Mouse (Mus musculus) urinary bladder, postnatal 10 days (tissue): ENCODE measurements around the gene Fgfr2.
A peak's percentile ranks its signal among the peaks of the same experiment; 100 is the strongest.

Experiments
- DNase-seq: peaks from one replicate; pipeline ENCODE4 v3.0.0; 2022; ENCODE audit warnings: low spot score

Gene Fgfr2

GRCm38 (mm10) chr7:132931560-132932351 is 191.4 kb downstream of the Fgfr2 start:
- peak; percentile 12 for DNase-seq

GRCm38 (mm10) chr7:132930850-132931559 is 192.1 kb downstream of the Fgfr2 start, which contains the start of gene Zranb1:
Gene Zranb1, plus strand, starts transcription at chr7:132931142.
- peak; percentile 93 for DNase-seq

- no peak for DNase-seq
These were observed 193.1 kb downstream of the Fgfr2 start for GRCm38 (mm10) chr7:132930055-132930454.

- no peak for DNase-seq
These were observed 195.9 kb downstream of the Fgfr2 start for GRCm38 (mm10) chr7:132927201-132927600.

- no peak for DNase-seq
These were observed 197.9 kb downstream of the Fgfr2 start for GRCm38 (mm10) chr7:132925227-132925626.

GRCm38 (mm10) chr7:132921971-132922370 is 201.2 kb downstream of the Fgfr2 start:
- DNase-seq, result no peak

- DNase-seq, result no peak
These were observed 219.4 kb downstream of the Fgfr2 start for GRCm38 (mm10) chr7:132903796-132904195.

GRCm38 (mm10) chr7:132900826-132901531 is 222.2 kb downstream of the Fgfr2 start:
- DNase-seq, result no peak

- no peak for DNase-seq
These were observed 224.9 kb downstream of the Fgfr2 start for GRCm38 (mm10) chr7:132898234-132898633.

- no peak for DNase-seq
These were observed 225.9 kb downstream of the Fgfr2 start for GRCm38 (mm10) chr7:132897258-132897657.

- no peak for DNase-seq
These were observed 226.8 kb downstream of the Fgfr2 start for GRCm38 (mm10) chr7:132896206-132896815.

GRCm38 (mm10) chr7:132894841-132895555 is 228.2 kb downstream of the Fgfr2 start:
- DNase-seq, result no peak

- DNase-seq, result no peak
These were observed 229.8 kb downstream of the Fgfr2 start for GRCm38 (mm10) chr7:132893336-132893735.

GRCm38 (mm10) chr7:132892806-132893205 is 230.3 kb downstream of the Fgfr2 start:
- DNase-seq, result no peak

- no peak for DNase-seq
These were observed 230.9 kb downstream of the Fgfr2 start for GRCm38 (mm10) chr7:132892311-132892661.

- no peak for DNase-seq
These were observed 231.4 kb downstream of the Fgfr2 start for GRCm38 (mm10) chr7:132891561-132892310.

- no peak for DNase-seq
These were observed 232.9 kb downstream of the Fgfr2 start for GRCm38 (mm10) chr7:132890201-132890600.

GRCm38 (mm10) chr7:132889691-132890090 is 233.5 kb downstream of the Fgfr2 start:
- DNase-seq, result no peak

GRCm38 (mm10) chr7:132888518-132889249 is 234.5 kb downstream of the Fgfr2 start:
- DNase-seq, result no peak

GRCm38 (mm10) chr7:132888052-132888451 is 235.1 kb downstream of the Fgfr2 start:
- no peak for DNase-seq
